Mouse (Mus musculus) heart, postnatal 0 days (tissue): Measurements from ENCODE around the gene Eef2k.

ENCODE experiments used
- CTCF ChIP-seq: IDR thresholded peaks from 2 replicates; pipeline ENCODE4 v1.5.1; 2016; ENCODE audit warnings: antibody characterized with exemption, control low read depth, low read depth
- EP300 ChIP-seq: IDR thresholded peaks from 2 replicates; pipeline ENCODE4 v1.6.1; 2016; ENCODE audit warnings: antibody characterized with exemption, low read depth

GRCm38 (mm10) chr7:120839786-120840185 is 2.8 kb upstream of the Eef2k start:
- TF ChIP-seq EP300 (no peak), CTCF (no peak)
